Mouse (Mus musculus) CH12.LX (cell line): Measurements from ENCODE around the gene Fryl.

Experiments used
- CTCF ChIP-seq, 2 experiments: IDR thresholded peaks in 1 of 2; conservative IDR thresholded peaks in 1 of 2; 2 replicates each; pipeline ENCODE4 v1.5.1; 2011 to 2012; ENCODE audit warnings: low read depth in 2 of 2, low read length in 2 of 2, improper control_type of control experiment in 1 of 2, inconsistent platforms in 1 of 2, mild to moderate bottlenecking in 1 of 2, moderate library complexity in 1 of 2
- ETS1 ChIP-seq: conservative IDR thresholded peaks from 2 replicates; pipeline ENCODE4 v1.6.1; 2012; ENCODE audit warnings: low read depth, mild to moderate bottlenecking, inconsistent platforms, low read length, improper control_type of control experiment, moderate library complexity
- HCFC1 ChIP-seq: IDR thresholded peaks from 2 replicates; pipeline ENCODE4 v1.6.1; 2012; ENCODE audit warnings: low read depth, mild to moderate bottlenecking, inconsistent platforms, low read length, improper control_type of control experiment
- POLR2A ChIP-seq: IDR thresholded peaks from 2 replicates; pipeline ENCODE4 v1.6.1; 2011; ENCODE audit warnings: low read depth, mild to moderate bottlenecking, improper control_type of control experiment, low read length
- SMC3 ChIP-seq: IDR thresholded peaks from 2 replicates; pipeline ENCODE4 v1.6.1; 2011; ENCODE audit warnings: low read depth, low read length, improper control_type of control experiment

DNA sequence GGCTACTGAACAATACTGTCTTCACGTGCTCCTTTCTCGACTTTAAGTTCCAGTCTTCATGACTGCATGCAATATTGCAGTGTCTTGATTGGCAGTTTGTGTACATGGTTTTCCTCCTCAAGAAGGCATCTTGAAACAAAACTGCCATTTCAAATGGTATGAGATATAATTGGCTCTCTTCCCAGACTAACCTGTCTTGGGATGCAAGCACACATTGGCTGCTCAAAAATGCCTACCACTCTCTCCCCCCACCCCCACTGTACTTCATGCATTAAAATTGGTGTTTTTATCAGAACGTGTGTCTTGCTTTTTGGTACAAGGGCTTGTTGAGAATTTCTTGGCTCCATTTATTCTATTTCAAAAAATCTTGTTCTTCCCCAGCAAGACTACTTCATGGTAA lies 51.4 kb downstream of the Fryl start:
- TF ChIP-seq POLR2A, result no peak
- no peak for TF ChIP-seq ETS1
- no peak for TF ChIP-seq HCFC1
- TF ChIP-seq SMC3, result no peak
- no peak for TF ChIP-seq CTCF (conservative IDR thresholded peaks at IDR 0.05 in 1 of 2, IDR thresholded peaks at IDR 0.05 in 1 of 2; ENCODE audit: low read depth in 2 of 2, low read length in 2 of 2)
